Mouse (Mus musculus) olfactory bulb, adult 2 months (tissue): ENCODE results near the gene Gmcl1.

Experiments used
- CTCF ChIP-seq: fragments of 200-500 bp; IDR thresholded peaks from 2 replicates; pipeline ENCODE4 v1.5.1; 2012; ENCODE audit warnings: low read depth, mild to moderate bottlenecking, low read length, moderate library complexity; ENCODE audit not compliant: insufficient read depth
- POLR2A ChIP-seq: fragments of 200-500 bp; IDR thresholded peaks from 2 replicates; pipeline ENCODE4 v1.6.1; 2012; ENCODE audit warnings: mild to moderate bottlenecking, low read depth, low read length, moderate library complexity; ENCODE audit not compliant: insufficient read depth

DNA sequence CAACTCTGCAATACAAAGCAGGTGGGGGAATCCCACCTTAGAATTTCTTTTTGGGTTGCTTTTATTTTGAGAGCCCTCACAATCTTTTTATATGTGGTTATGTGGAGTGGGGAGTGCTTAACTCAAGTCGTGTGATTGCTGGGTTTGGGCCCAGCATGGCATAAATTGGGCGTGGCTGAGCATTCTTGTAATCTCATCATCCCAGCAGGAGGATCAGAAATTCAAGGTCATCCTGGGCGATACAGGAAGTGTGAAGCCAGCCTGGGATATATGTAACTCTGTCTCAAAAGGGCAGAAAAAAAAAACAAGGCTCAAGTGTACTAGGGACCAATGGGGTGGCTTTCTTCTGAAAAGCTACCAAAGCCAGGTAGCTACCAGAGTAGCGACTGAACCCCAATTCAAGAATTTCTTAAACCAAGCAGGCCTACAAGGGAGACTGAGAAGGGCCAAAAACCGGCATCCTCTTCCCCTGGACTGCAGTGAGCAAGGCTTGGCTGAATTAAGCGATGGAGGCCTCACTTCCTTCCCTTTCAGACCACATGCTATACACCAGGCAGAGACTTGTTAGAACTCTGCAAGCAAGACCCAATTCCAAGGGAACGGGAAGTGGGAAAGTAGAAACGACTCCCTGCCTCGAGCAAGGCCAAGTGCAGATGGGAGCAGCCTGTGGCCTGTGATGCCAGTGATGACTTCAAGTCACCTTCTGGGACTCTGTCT, 72.9 kb downstream of the Gmcl1 start:
- TF ChIP-seq POLR2A: no peak
- TF ChIP-seq CTCF: no peak
